Mouse (Mus musculus) CH12.LX (cell line): ENCODE measurements around the gene Mybpc1. TPM values are rescaled to one million over a fixed set of nuclear protein-coding genes. Genes with fewer than 3 reads are reported as not detected.

Source experiments
- DNase-seq: peaks from one replicate; pipeline ENCODE4 v3.0.0-alpha.2; 2013; ENCODE audit errors: extremely low read depth
- H3K27ac ChIP-seq: 2 replicates; pipeline ENCODE4 v1.5.1; 2012; ENCODE audit warnings: low read depth, mild to moderate bottlenecking, control low read depth, moderate library complexity; ENCODE audit not compliant: insufficient read depth
- H3K27me3 ChIP-seq: replicated peaks from 2 replicates; pipeline ENCODE3; 2012; ENCODE audit warnings: inconsistent platforms
- H3K36me3 ChIP-seq, 2 experiments: replicated peaks in 1 of 2; 2 replicates each; pipeline versions ENCODE3 to v1.6.1; 2012; ENCODE audit warnings: inconsistent platforms in 1 of 2, low read length in 1 of 2, mild to moderate bottlenecking in 1 of 2, mixed read lengths in 1 of 2, moderate library complexity in 1 of 2; ENCODE audit not compliant: control insufficient read depth in 1 of 2, insufficient read depth in 1 of 2
- H3K4me1 ChIP-seq, 2 experiments: 2 replicates each; pipeline ENCODE4 v1.6.1; 2012; ENCODE audit warnings: inconsistent platforms in 1 of 2, moderate library complexity in 1 of 2; ENCODE audit not compliant: insufficient read depth in 2 of 2, control insufficient read depth in 1 of 2
- H3K4me2 ChIP-seq: 2 replicates; pipeline ENCODE4 v1.6.1; 2012; ENCODE audit warnings: low read depth, mild to moderate bottlenecking, control low read depth; ENCODE audit not compliant: poor library complexity, insufficient read depth, severe bottlenecking
- H3K4me3 ChIP-seq, 3 experiments: fragments of 150-350 bp in 1 of 3; sonication (generic) in 1 of 3; replicated peaks in 1 of 3; 2 replicates each; pipeline versions ENCODE3 to v1.5.1; 2011 to 2012; ENCODE audit warnings: low read depth in 2 of 3, low read length in 2 of 3, mild to moderate bottlenecking in 2 of 3, moderate library complexity in 2 of 3, control low read depth in 1 of 3, improper control_type of control experiment in 1 of 3, inconsistent platforms in 1 of 3, mixed read lengths in 1 of 3; ENCODE audit not compliant: poor library complexity in 1 of 3
- H3K79me2 ChIP-seq: replicated peaks from 2 replicates; pipeline ENCODE4 v1.6.1; 2012; ENCODE audit warnings: mild to moderate bottlenecking, moderate library complexity; ENCODE audit not compliant: control insufficient read depth, poor library complexity, insufficient read depth, severe bottlenecking; ENCODE audit errors: extremely low read depth
- H3K9ac ChIP-seq: 2 replicates; pipeline ENCODE4 v1.6.1; 2012; ENCODE audit warnings: low read depth, mild to moderate bottlenecking, control low read depth, moderate library complexity; ENCODE audit not compliant: insufficient read depth
- H3K9me3 ChIP-seq: replicated peaks from 2 replicates; pipeline ENCODE3; 2012; ENCODE audit warnings: low read length, inconsistent platforms, mixed read lengths
- CHD1 ChIP-seq: IDR thresholded peaks from 2 replicates; pipeline ENCODE4 v1.6.1; 2012; ENCODE audit warnings: low read depth, low read length, improper control_type of control experiment, inconsistent platforms
- CHD2 ChIP-seq: IDR thresholded peaks from 2 replicates; pipeline ENCODE4 v1.6.1; 2011; ENCODE audit warnings: low read length, improper control_type of control experiment
- CTCF ChIP-seq, 2 experiments: IDR thresholded peaks in 1 of 2; conservative IDR thresholded peaks in 1 of 2; 2 replicates each; pipeline ENCODE4 v1.5.1; 2011 to 2012; ENCODE audit warnings: low read depth in 2 of 2, low read length in 2 of 2, improper control_type of control experiment in 1 of 2, inconsistent platforms in 1 of 2, mild to moderate bottlenecking in 1 of 2, moderate library complexity in 1 of 2
- E2F4 ChIP-seq: IDR thresholded peaks from 2 replicates; pipeline ENCODE4 v1.6.1; 2011; ENCODE audit warnings: low read depth, low read length, improper control_type of control experiment; ENCODE audit not compliant: insufficient replicate concordance
- EP300 ChIP-seq: IDR thresholded peaks from 2 replicates; pipeline ENCODE4 v1.6.1; 2011; ENCODE audit warnings: low read length, improper control_type of control experiment
- ETS1 ChIP-seq: conservative IDR thresholded peaks from 2 replicates; pipeline ENCODE4 v1.6.1; 2012; ENCODE audit warnings: low read depth, mild to moderate bottlenecking, inconsistent platforms, low read length, improper control_type of control experiment, moderate library complexity
- GABPA ChIP-seq: IDR thresholded peaks from 2 replicates; pipeline ENCODE4 v1.6.1; 2012; ENCODE audit warnings: low read depth, low read length, improper control_type of control experiment, inconsistent platforms; ENCODE audit not compliant: insufficient replicate concordance
- JUND ChIP-seq: conservative IDR thresholded peaks from 2 replicates; pipeline ENCODE4 v1.6.1; 2011; ENCODE audit warnings: low read depth, low read length, improper control_type of control experiment
- MAFK ChIP-seq: IDR thresholded peaks from 2 replicates; pipeline ENCODE4 v1.6.1; 2011; ENCODE audit warnings: low read length, improper control_type of control experiment; ENCODE audit not compliant: insufficient replicate concordance
- MAX ChIP-seq: IDR thresholded peaks from 2 replicates; pipeline ENCODE4 v1.6.1; 2011; ENCODE audit warnings: low read length, improper control_type of control experiment
- MAZ ChIP-seq: IDR thresholded peaks from 2 replicates; pipeline ENCODE4 v1.6.1; 2012; ENCODE audit warnings: low read depth, mild to moderate bottlenecking, inconsistent platforms, low read length, improper control_type of control experiment, moderate library complexity
- MYC ChIP-seq: IDR thresholded peaks from 2 replicates; pipeline ENCODE4 v1.6.1; 2011; ENCODE audit warnings: low read depth, mild to moderate bottlenecking, improper control_type of control experiment, low read length
- NELFE ChIP-seq: IDR thresholded peaks from 2 replicates; pipeline ENCODE4 v1.6.1; 2011; ENCODE audit warnings: low read depth, low read length, improper control_type of control experiment
- NRF1 ChIP-seq: IDR thresholded peaks from 2 replicates; pipeline ENCODE4 v1.6.1; 2014; ENCODE audit warnings: low read depth, mild to moderate bottlenecking, inconsistent platforms, low read length, improper control_type of control experiment, moderate library complexity
- PAX5 ChIP-seq: IDR thresholded peaks from 2 replicates; pipeline ENCODE4 v1.6.1; 2012; ENCODE audit warnings: low read length, inconsistent platforms, mixed read lengths
- POLR2A ChIP-seq: IDR thresholded peaks from 2 replicates; pipeline ENCODE4 v1.6.1; 2011; ENCODE audit warnings: low read depth, mild to moderate bottlenecking, improper control_type of control experiment, low read length
- SIN3A ChIP-seq: IDR thresholded peaks from 2 replicates; pipeline ENCODE4 v1.6.1; 2012; ENCODE audit warnings: low read length, improper control_type of control experiment, inconsistent platforms
- TBP ChIP-seq: conservative IDR thresholded peaks from 2 replicates; pipeline ENCODE4 v1.6.1; 2011; ENCODE audit warnings: low read depth, low read length, improper control_type of control experiment
- UBTF ChIP-seq: IDR thresholded peaks from 2 replicates; pipeline ENCODE4 v1.6.1; 2012; ENCODE audit warnings: low read depth, mild to moderate bottlenecking, inconsistent platforms, low read length, improper control_type of control experiment, moderate library complexity
- USF1 ChIP-seq: IDR thresholded peaks from 2 replicates; pipeline ENCODE4 v1.6.1; 2014; ENCODE audit warnings: low read depth, mild to moderate bottlenecking, inconsistent platforms, low read length, improper control_type of control experiment
- USF2 ChIP-seq: conservative IDR thresholded peaks from 2 replicates; pipeline ENCODE4 v1.6.1; 2011; ENCODE audit warnings: low read depth, low read length, improper control_type of control experiment
- ZC3H11A ChIP-seq: IDR thresholded peaks from 2 replicates; pipeline ENCODE4 v1.6.1; 2012; ENCODE audit warnings: low read depth, mild to moderate bottlenecking, inconsistent platforms, low read length, improper control_type of control experiment
- ZKSCAN1 ChIP-seq: IDR thresholded peaks from 2 replicates; pipeline ENCODE4 v1.6.1; 2012; ENCODE audit warnings: low read depth, inconsistent platforms, low read length, improper control_type of control experiment, borderline replicate concordance
- ZNF384 ChIP-seq: IDR thresholded peaks from 2 replicates; pipeline ENCODE4 v1.6.1; 2012; ENCODE audit warnings: low read depth, low read length, improper control_type of control experiment, inconsistent platforms
- dilution Hi-C: fragments of 300-500 bp; cut with MboI; formaldehyde crosslinking; loops from 2 replicates; pipeline ENCODE4 v1.14.3; 2020; ENCODE audit warnings: low sequenced_read_pairs; ENCODE audit not compliant: extremely low pct_unique_long_range_greater_than_20kb, extremely low pct_ligation_motif_present
- in situ Hi-C: fragments of 300-500 bp; cut with MboI; formaldehyde crosslinking; loops from 3 replicates; pipeline ENCODE4 v1.14.3; 2019; ENCODE audit warnings: low sequenced_read_pairs, low pct_ligation_motif_present, low pct_unique_long_range_greater_than_20kb, mixed read lengths
- polyA plus RNA-seq: library from polyadenylated mRNA; unstranded; fragments of >175 nt; gene quantifications from 2 replicates; pipeline ENCODE4 v1.2.1, GENCODE M21; 2012; ENCODE audit warnings: low read depth; ENCODE audit not compliant: insufficient read length
- total RNA-seq, 2 experiments: library from RNA; depleted of rRNA; stranded (reverse); fragments of 300-350 nt in 1 of 2; fragments of >200 nt in 1 of 2; gene quantifications; 2 replicates each; pipeline ENCODE4 v1.2.3; 2012 to 2014

The Mybpc1 gene
- total and polyA plus RNA-seq, 3 experiments, result not detected

- Histone ChIP-seq H3K4me2 (peak within 1 kb of the TSS; percentile 93), H3K79me2 (no peaks in the 10 kb centered on the region), H3K36me3 (no peaks in the 10 kb centered on the region), H3K9me3 (no peaks in the 10 kb centered on the region), H3K27ac (no peak within 1 kb of the TSS), H3K9ac (peak within 1 kb of the TSS; percentile 70), H3K4me1 (peaks cover 0 to 24% of the 10 kb centered on the region in 2 experiments; a peak in 2 of 4 replicates), H3K27me3 (peaks cover 5% of the 10 kb centered on the region), H3K4me3 (peak within 1 kb of the TSS; percentile 59 to 97 (median 74))
- TF ChIP-seq GABPA (no peak), USF2 (no peak), CHD1 (no peak), POLR2A (peak; percentile 68), ZC3H11A (no peak), PAX5 (no peak), UBTF (peak; percentile 61; the same call in 1 of the 2 replicates), NELFE (0 out of 2 replicates have a peak, but pooled peaks have one; percentile 44)
- dilution Hi-C loops (no loop called here), in situ Hi-C loops (no loop called here)
- DNase-seq, result peak; percentile 71
These were observed 101.3 kb downstream of the Mybpc1 start, which contains the start of gene Chpt1 for GRCm38 (mm10) chr10:88503421-88504314. Chpt1 (minus strand) TSS chr10:88504073.

GRCm38 (mm10) chr10:88502919-88503318, 102.0 kb downstream of the Mybpc1 start:
- peak overlapping the region; percentile 59 to 97 (median 74) for H3K4me3 ChIP-seq
- peak overlapping the region; percentile 70 for H3K9ac ChIP-seq
- TF ChIP-seq MAFK, result no peak
- TF ChIP-seq GABPA, result no peak
- TF ChIP-seq E2F4, result no peak
- no peak for TF ChIP-seq ZKSCAN1
- no peak for TF ChIP-seq ZNF384
- no peak for TF ChIP-seq MYC
- no peak for TF ChIP-seq MAX
- no peak for TF ChIP-seq SIN3A
- no peak for TF ChIP-seq POLR2A
- no peak for TF ChIP-seq USF1
- TF ChIP-seq NRF1, result no peak
- no peak for TF ChIP-seq JUND
- no peak for TF ChIP-seq CTCF (conservative IDR thresholded peaks at IDR 0.05 in 1 of 2, IDR thresholded peaks at IDR 0.05 in 1 of 2; ENCODE audit: low read depth in 2 of 2, low read length in 2 of 2)
- no peak for TF ChIP-seq PAX5
- TF ChIP-seq EP300, result no peak
- TF ChIP-seq CHD2, result no peak
- no peak for TF ChIP-seq ETS1
- TF ChIP-seq TBP, result no peak
- no peak for TF ChIP-seq MAZ
- dilution Hi-C loops (no loop called here), in situ Hi-C loops (no loop called here)
- no peaks in the 10 kb centered on the region for H3K36me3 ChIP-seq
- H3K4me2 ChIP-seq, result peak overlapping the region; percentile 93
- H3K27me3 ChIP-seq, result peaks cover 5% of the 10 kb centered on the region
- H3K4me1 ChIP-seq, result peaks cover 0 to 24% of the 10 kb centered on the region in 2 experiments; a peak in 2 of 4 replicates
- no peak for DNase-seq
- H3K79me2 ChIP-seq, result no peaks in the 10 kb centered on the region
- no peak overlapping the region for H3K27ac ChIP-seq
- H3K9me3 ChIP-seq, result no peaks in the 10 kb centered on the region
